Mouse (Mus musculus) ZHBTc4 (cell line): ENCODE measurements at regions not wholly inside any gene's neighbourhood (a gene's known extent, or its start where the extent isn't known, plus 50 kb on each side); places are given as distances from the start of the nearest gene placed in this dataset.

Experiments
- DNase-seq: peaks from one replicate; pipeline ENCODE4 v3.0.0-alpha.2; 2011; ENCODE audit warnings: low read depth, low spot score

- DNase-seq = no peak
Observed at GRCm38 (mm10) chr10:100685748-100686147, 95.5 kb downstream of the 1700017N19Rik start.

- DNase-seq = no peak
Observed at GRCm38 (mm10) chr10:100695944-100696343, 105.7 kb downstream of the 1700017N19Rik start.

- no peak for DNase-seq
Observed at GRCm38 (mm10) chr10:100699206-100699605, 108.9 kb downstream of the 1700017N19Rik start.

- DNase-seq = no peak
Observed at GRCm38 (mm10) chr10:100700281-100701205, 110.3 kb downstream of the 1700017N19Rik start.

- no peak for DNase-seq
Observed at GRCm38 (mm10) chr10:100701938-100702337, 111.7 kb downstream of the 1700017N19Rik start.

- no peak for DNase-seq
Observed at GRCm38 (mm10) chr10:100716084-100716667, 125.9 kb downstream of the 1700017N19Rik start.

GRCm38 (mm10) chr10:100718574-100718973 lies 128.3 kb downstream of the 1700017N19Rik start:
- peak; percentile 6 for DNase-seq

GRCm38 (mm10) chr10:100741269-100741668 lies 151.0 kb downstream of the 1700017N19Rik start:
- DNase-seq = no peak

GRCm38 (mm10) chr10:100742065-100742464 lies 151.8 kb downstream of the 1700017N19Rik start:
- peak; percentile 67 for DNase-seq

- DNase-seq = no peak
Observed at GRCm38 (mm10) chr10:100746151-100746550, 155.9 kb downstream of the 1700017N19Rik start.

GRCm38 (mm10) chr10:100754957-100755356 lies 164.7 kb downstream of the 1700017N19Rik start:
- DNase-seq = no peak

GRCm38 (mm10) chr10:100774252-100774651 lies 184.0 kb downstream of the 1700017N19Rik start:
- no peak for DNase-seq

GRCm38 (mm10) chr10:100792166-100792565 lies 201.9 kb downstream of the 1700017N19Rik start:
- DNase-seq = no peak

- DNase-seq = no peak
Observed at GRCm38 (mm10) chr10:100792569-100792968, 202.3 kb downstream of the 1700017N19Rik start.

- no peak for DNase-seq
Observed at GRCm38 (mm10) chr10:100795215-100795972, 205.1 kb downstream of the 1700017N19Rik start.

- no peak for DNase-seq
Observed at GRCm38 (mm10) chr10:100811639-100812038, 221.4 kb downstream of the 1700017N19Rik start.

GRCm38 (mm10) chr10:100834794-100835193 lies 244.5 kb downstream of the 1700017N19Rik start:
- DNase-seq = no peak

GRCm38 (mm10) chr10:100853213-100853612 lies 262.9 kb downstream of the 1700017N19Rik start:
- DNase-seq = no peak

- DNase-seq = no peak
Observed at GRCm38 (mm10) chr10:100856509-100856908, 266.2 kb downstream of the 1700017N19Rik start.

GRCm38 (mm10) chr10:100865501-100866181 lies 275.4 kb downstream of the 1700017N19Rik start:
- DNase-seq = peak; percentile 15

- DNase-seq = peak; percentile 12
Observed at GRCm38 (mm10) chr10:100868360-100868916, 278.2 kb downstream of the 1700017N19Rik start.
